Mouse (Mus musculus): Measurements from ENCODE around the gene Tesmin. TPM values are rescaled to one million over a fixed set of nuclear protein-coding genes. Genes with fewer than 3 reads are reported as not detected.

Gene Tesmin
- polyA plus RNA-seq (2012; rRNA removed): 0.30 and 0.75 TPM in 2 replicates

- no peak for DNase-seq (ENCODE audit: low read depth)
Observed at GRCm38 (mm10) chr19:3388629-3389057, at the start of gene Tesmin. TSS of gene Tesmin (plus strand) at chr19:3388857.

GRCm38 (mm10) chr19:3339187-3339586 lies 49.5 kb upstream of the Tesmin start:
- DNase-seq (ENCODE audit: low read depth): no peak

- DNase-seq (ENCODE audit: low read depth): no peak
Observed at GRCm38 (mm10) chr19:3341021-3341420, 47.6 kb upstream of the Tesmin start.

- DNase-seq (ENCODE audit: low read depth): no peak
Observed at GRCm38 (mm10) chr19:3343929-3344328, 44.7 kb upstream of the Tesmin start.

- DNase-seq (ENCODE audit: low read depth): no peak
Observed at GRCm38 (mm10) chr19:3344636-3345544, 43.8 kb upstream of the Tesmin start.

- no peak for DNase-seq (ENCODE audit: low read depth)
Observed at GRCm38 (mm10) chr19:3347784-3348183, 40.9 kb upstream of the Tesmin start.

- no peak for DNase-seq (ENCODE audit: low read depth)
Observed at GRCm38 (mm10) chr19:3353415-3354111, 35.1 kb upstream of the Tesmin start.

- no peak for DNase-seq (ENCODE audit: low read depth)
Observed at GRCm38 (mm10) chr19:3355096-3355495, 33.6 kb upstream of the Tesmin start.

- DNase-seq (ENCODE audit: low read depth): no peak
Observed at GRCm38 (mm10) chr19:3356516-3356915, 32.1 kb upstream of the Tesmin start.

GRCm38 (mm10) chr19:3357620-3358019 lies 31.0 kb upstream of the Tesmin start:
- DNase-seq (ENCODE audit: low read depth): no peak

- DNase-seq (ENCODE audit: low read depth): no peak
Observed at GRCm38 (mm10) chr19:3359841-3360588, 28.6 kb upstream of the Tesmin start.

GRCm38 (mm10) chr19:3363510-3363909 lies 25.1 kb upstream of the Tesmin start:
- no peak for DNase-seq (ENCODE audit: low read depth)

- no peak for DNase-seq (ENCODE audit: low read depth)
Observed at GRCm38 (mm10) chr19:3365089-3365488, 23.6 kb upstream of the Tesmin start.

- no peak for DNase-seq (ENCODE audit: low read depth)
Observed at GRCm38 (mm10) chr19:3368276-3368675, 20.4 kb upstream of the Tesmin start.

GRCm38 (mm10) chr19:3373380-3373779 lies 15.3 kb upstream of the Tesmin start:
- no peak for DNase-seq (ENCODE audit: low read depth)

GRCm38 (mm10) chr19:3374028-3374427 lies 14.6 kb upstream of the Tesmin start:
- DNase-seq (ENCODE audit: low read depth): no peak

- DNase-seq (ENCODE audit: low read depth): no peak
Observed at GRCm38 (mm10) chr19:3375945-3376495, 12.6 kb upstream of the Tesmin start.

GRCm38 (mm10) chr19:3376966-3377715 lies 11.5 kb upstream of the Tesmin start:
- no peak for DNase-seq (ENCODE audit: low read depth)

GRCm38 (mm10) chr19:3378614-3379013 lies 10.0 kb upstream of the Tesmin start:
- DNase-seq (ENCODE audit: low read depth): no peak

- DNase-seq (ENCODE audit: low read depth): no peak
Observed at GRCm38 (mm10) chr19:3388061-3388460, 596 bp upstream of the Tesmin start.

GRCm38 (mm10) chr19:3389089-3389488 lies 432 bp downstream of the Tesmin start:
- no peak for DNase-seq (ENCODE audit: low read depth)
